ENCODE assay signal across 8 mouse cellular contexts in the genomic region with DNA sequence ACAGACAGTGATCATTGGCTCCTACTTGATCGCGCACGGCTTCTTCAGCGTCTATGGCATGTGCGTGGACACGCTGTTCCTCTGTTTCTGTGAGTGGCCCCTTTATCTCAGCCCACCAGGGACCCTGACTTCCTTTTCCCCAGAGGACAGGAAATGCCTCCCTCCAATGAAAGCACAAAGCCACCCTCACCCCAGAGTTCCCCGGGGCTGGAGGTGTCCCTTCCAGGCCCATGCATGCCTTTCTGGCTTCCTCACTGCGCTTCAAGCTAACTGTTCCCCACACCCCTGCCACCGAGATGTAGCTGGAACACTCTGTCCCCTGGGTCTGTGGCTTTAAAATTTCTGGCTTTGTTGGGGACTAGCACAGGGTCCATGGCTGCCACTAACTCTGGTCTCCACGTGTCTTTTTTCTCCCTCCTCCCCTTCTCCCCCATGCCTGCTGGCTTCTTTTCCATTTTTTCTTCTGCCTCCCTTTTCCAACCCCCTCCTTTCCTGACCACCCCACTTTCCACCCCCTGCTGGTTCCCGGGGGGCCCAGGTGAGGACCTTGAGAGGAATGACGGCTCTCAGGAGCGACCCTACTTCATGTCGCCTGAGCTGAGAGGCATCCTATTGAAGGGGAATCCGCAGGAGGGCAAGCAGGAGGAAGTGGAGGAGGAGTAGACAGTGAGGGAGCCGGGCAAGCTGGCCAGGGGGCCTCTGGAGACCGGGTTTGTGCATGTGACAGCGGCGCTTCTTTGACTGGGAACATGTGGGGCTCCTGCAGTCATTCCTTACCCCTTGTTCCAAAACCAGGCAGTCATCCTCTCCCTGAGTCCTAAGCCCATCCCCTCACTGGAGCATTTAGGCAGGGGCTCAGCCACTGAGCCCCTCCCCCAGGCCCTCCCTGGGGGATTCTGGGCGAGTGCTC. TPM values are rescaled to one million over a fixed set of nuclear protein-coding genes. Genes with fewer than 3 reads are reported as not detected.
DNase-seq lines count a peak whose midpoint lies in the region; ATAC-seq and TF ChIP-seq lines count a peak whose summit lies in the region.

No protein-coding gene starts in this region.

- in situ Hi-C loops in ES-E14 (cut with MboI; ENCODE audit: low sequenced_read_pairs in 2 of 2, unreplicated experiment in 2 of 2) = no loop called here

- no peak for DNase-seq in hindbrain, embryonic 10.5 days (ENCODE audit: low spot score)
- no peak for DNase-seq in hindbrain, postnatal 0 days (ENCODE audit: low spot score)
- DNase-seq in ES-E14 (ENCODE audit: low read depth, low spot score) = no peak
- DNase-seq in liver, embryonic 13.5 days = peak; percentile 13
- DNase-seq in left cerebral cortex, adult 11 months (ENCODE audit: low spot score) = no peak
- DNase-seq in cerebellum, adult 11-12 months = no peak
- no peak for DNase-seq in frontal cortex, postnatal 36 days (ENCODE audit: low spot score in 2 of 2)

- no peak for ATAC-seq in hindbrain, postnatal 0 days
- ATAC-seq in heart, embryonic 15.5 days (replicated peaks; ENCODE audit: insufficient number of reproducible peaks, insufficient read depth, low FRiP score, low read depth) = peak; percentile 32; the same call in 1 of the 2 replicates
- ATAC-seq in liver, embryonic 13.5 days (ENCODE audit: low read depth) = peak; percentile 64

- H3K36me3 ChIP-seq in hindbrain, embryonic 10.5 days = peaks cover 72% of the 10 kb centered on the region
- H3K36me3 ChIP-seq in hindbrain, postnatal 0 days (ENCODE audit: insufficient read depth, low read length) = peaks cover 22% of the 10 kb centered on the region
- H3K36me3 ChIP-seq in ES-E14 (ENCODE audit: control insufficient read depth, insufficient read depth, low read length, poor library complexity, severe bottlenecking) = peaks cover 33% of the 10 kb centered on the region
- H3K36me3 ChIP-seq in heart, embryonic 15.5 days = peaks cover 36% of the 10 kb centered on the region
- peaks cover 30% of the 10 kb centered on the region for H3K36me3 ChIP-seq in liver, embryonic 13.5 days

- no peaks in the 10 kb centered on the region for H3K27me3 ChIP-seq in hindbrain, embryonic 10.5 days (ENCODE audit: insufficient read depth, poor library complexity, severe bottlenecking)
- H3K27me3 ChIP-seq in hindbrain, postnatal 0 days (ENCODE audit: insufficient read depth, low read length) = no peaks in the 10 kb centered on the region
- no peaks in the 10 kb centered on the region for H3K27me3 ChIP-seq in heart, embryonic 15.5 days
- no peaks in the 10 kb centered on the region for H3K27me3 ChIP-seq in liver, embryonic 13.5 days

- H3K27ac ChIP-seq in hindbrain, embryonic 10.5 days = peak overlapping the region; percentile 77
- no peak overlapping the region for H3K27ac ChIP-seq in hindbrain, postnatal 0 days
- H3K27ac ChIP-seq in ES-E14 (ENCODE audit: insufficient read depth, low read depth, low read length, poor library complexity, severe bottlenecking) = peak overlapping the region; percentile 81
- H3K27ac ChIP-seq in heart, embryonic 15.5 days = peak overlapping the region; percentile 47
- peak overlapping the region; percentile 57; the same call in 1 of the 2 replicates for H3K27ac ChIP-seq in liver, embryonic 13.5 days

- no peak overlapping the region for H3K4me3 ChIP-seq in hindbrain, embryonic 10.5 days
- H3K4me3 ChIP-seq in hindbrain, postnatal 0 days (ENCODE audit: low read length) = no peak overlapping the region
- peak overlapping the region; percentile 29 to 38 for H3K4me3 ChIP-seq in ES-E14 (ENCODE audit: insufficient read depth in 1 of 2, low read depth in 1 of 2, low read length in 2 of 2, poor library complexity in 1 of 2, severe bottlenecking in 1 of 2)
- no peak overlapping the region for H3K4me3 ChIP-seq in heart, embryonic 15.5 days
- no peak overlapping the region for H3K4me3 ChIP-seq in liver, embryonic 13.5 days (replicated peaks)

- H3K4me2 ChIP-seq in hindbrain, postnatal 0 days (ENCODE audit: low read depth, low read length) = no peak overlapping the region
- 0 out of 2 replicates have a peak overlapping the region, but pooled peaks have one; percentile 14 for H3K4me2 ChIP-seq in heart, embryonic 15.5 days
- H3K4me2 ChIP-seq in liver, embryonic 13.5 days = peak overlapping the region; percentile 17

- peaks cover 14% of the 10 kb centered on the region for H3K4me1 ChIP-seq in hindbrain, embryonic 10.5 days (replicated peaks)
- H3K4me1 ChIP-seq in hindbrain, postnatal 0 days (ENCODE audit: insufficient read depth, low read length) = no peaks in the 10 kb centered on the region
- H3K4me1 ChIP-seq in ES-E14 (ENCODE audit: control insufficient read depth in 2 of 2, insufficient read depth in 2 of 2, low read length in 2 of 2, poor library complexity in 1 of 2) = peaks cover 0 to 18% of the 10 kb centered on the region in 2 experiments; a peak in 2 of 4 replicates
- peaks cover 13% of the 10 kb centered on the region for H3K4me1 ChIP-seq in heart, embryonic 15.5 days (replicated peaks)
- peaks cover 27% of the 10 kb centered on the region for H3K4me1 ChIP-seq in liver, embryonic 13.5 days (replicated peaks)

- no peak for TF ChIP-seq CTCF in hindbrain, postnatal 0 days (IDR thresholded peaks at IDR 0.05; ENCODE audit: low read depth)

- peaks cover 2% of the 10 kb centered on the region; the same call in 1 of the 2 replicates for H3K9me3 ChIP-seq in hindbrain, embryonic 10.5 days
- H3K9me3 ChIP-seq in hindbrain, postnatal 0 days (ENCODE audit: low read length) = no peaks in the 10 kb centered on the region
- no peaks in the 10 kb centered on the region for H3K9me3 ChIP-seq in ES-E14 (ENCODE audit: control insufficient read depth, insufficient read depth, low read depth, low read length)
- H3K9me3 ChIP-seq in heart, embryonic 15.5 days (replicated peaks) = no peaks in the 10 kb centered on the region
- H3K9me3 ChIP-seq in liver, embryonic 13.5 days (replicated peaks) = no peaks in the 10 kb centered on the region

- H3K9ac ChIP-seq in hindbrain, postnatal 0 days (replicated peaks; ENCODE audit: low read length) = no peak overlapping the region
- peak overlapping the region; percentile 66 for H3K9ac ChIP-seq in ES-E14 (ENCODE audit: insufficient read depth, low read depth, low read length, poor library complexity, severe bottlenecking)
- H3K9ac ChIP-seq in heart, embryonic 15.5 days = 0 out of 2 replicates have a peak overlapping the region, but pooled peaks have one; percentile 3
- H3K9ac ChIP-seq in liver, embryonic 13.5 days = peak overlapping the region; percentile 44; the same call in 1 of the 2 replicates

- WGBS in hindbrain, embryonic 10.5 days = 34% methylated on average over 20 of the region's 20 CpGs
- WGBS in hindbrain, postnatal 0 days = 40% methylated on average over 20 of the region's 20 CpGs
- 30% methylated on average over 20 of the region's 20 CpGs for WGBS in heart, embryonic 15.5 days
- WGBS in liver, embryonic 13.5 days (ENCODE audit: insufficient replicate concordance) = 17% methylated on average over 20 of the region's 20 CpGs

TF ChIP-seq in ES-E14, 5 proteins besides CTCF, POLR2A, EP300 and RAD21:
- no peak for TF ChIP-seq CHD2 (IDR thresholded peaks at IDR 0.05; ENCODE audit: low read depth, low read length)
- no peak for TF ChIP-seq ZC3H11A (IDR thresholded peaks at IDR 0.05; ENCODE audit: borderline replicate concordance, low read depth, low read length)
- TF ChIP-seq ZNF384 (IDR thresholded peaks at IDR 0.05; ENCODE audit: low read depth, low read length) = no peak
- no peak for TF ChIP-seq MAFK (IDR thresholded peaks at IDR 0.05; ENCODE audit: insufficient read depth, low read depth, low read length)
- no peak for TF ChIP-seq HCFC1 (IDR thresholded peaks at IDR 0.05; ENCODE audit: borderline replicate concordance, insufficient read depth, low read length)

RNA-seq across cellular contexts. Expression of a gene that starts 15.0 kb away (rescaled TPM):
- 270 and 300 TPM in 2 replicates for polyA plus RNA-seq in hindbrain, embryonic 10.5 days (2016; fragmentation: Nextera tagmentation; extraction: Ambion mirVana)
- total RNA-seq in hindbrain, postnatal 0 days (2014; rRNA removed) = 89.5 and 108 TPM in 2 replicates
- 174 and 184 TPM in 2 replicates for polyA plus RNA-seq in hindbrain, postnatal 0 days (2015; fragmentation: Nextera tagmentation; extraction: Ambion mirVana)
- 159 and 200 TPM in 2 replicates for total RNA-seq in ES-E14 (2012; rRNA removed)
- 88.1 and 118 TPM in 2 replicates for polyA plus RNA-seq in heart, embryonic 15.5 days (2015; fragmentation: Nextera tagmentation; extraction: Ambion mirVana)
- 50.9 and 58.8 TPM in 2 replicates for polyA plus RNA-seq in liver, embryonic 13.5 days (2015; fragmentation: Nextera tagmentation; extraction: Ambion mirVana)

RNA-seq across cellular contexts. Expression of a gene that starts 32.2 kb away (rescaled TPM):
- 68.7 and 75.7 TPM in 2 replicates for polyA plus RNA-seq in hindbrain, embryonic 10.5 days (2016; fragmentation: Nextera tagmentation; extraction: Ambion mirVana)
- total RNA-seq in hindbrain, postnatal 0 days (2014; rRNA removed) = 58.5 and 68.0 TPM in 2 replicates
- 52.6 and 58.8 TPM in 2 replicates for polyA plus RNA-seq in hindbrain, postnatal 0 days (2015; fragmentation: Nextera tagmentation; extraction: Ambion mirVana)
- 46.0 and 73.1 TPM in 2 replicates for total RNA-seq in ES-E14 (2012; rRNA removed)
- polyA plus RNA-seq in heart, embryonic 15.5 days (2015; fragmentation: Nextera tagmentation; extraction: Ambion mirVana) = 56.8 and 81.4 TPM in 2 replicates
- polyA plus RNA-seq in liver, embryonic 13.5 days (2015; fragmentation: Nextera tagmentation; extraction: Ambion mirVana) = 17.3 and 19.1 TPM in 2 replicates

RNA-seq across cellular contexts. Expression of a gene that starts 40.6 kb away (rescaled TPM):
- 4.8 and 14.6 TPM in 2 replicates for polyA plus RNA-seq in hindbrain, embryonic 10.5 days (2016; fragmentation: Nextera tagmentation; extraction: Ambion mirVana)
- total RNA-seq in hindbrain, postnatal 0 days (2014; rRNA removed) = 2.5 and 7.0 TPM in 2 replicates
- polyA plus RNA-seq in hindbrain, postnatal 0 days (2015; fragmentation: Nextera tagmentation; extraction: Ambion mirVana) = 3.8 and 3.9 TPM in 2 replicates
- total RNA-seq in ES-E14 (2012; rRNA removed) = 9.8 and 17.1 TPM in 2 replicates
- 1.8 and 6.9 TPM in 2 replicates for polyA plus RNA-seq in heart, embryonic 15.5 days (2015; fragmentation: Nextera tagmentation; extraction: Ambion mirVana)
- polyA plus RNA-seq in liver, embryonic 13.5 days (2015; fragmentation: Nextera tagmentation; extraction: Ambion mirVana) = 0.17 and 0.24 TPM in 2 replicates

RNA-seq across cellular contexts. Expression of a gene that starts 58.9 kb away (rescaled TPM):
- 63.3 and 68.7 TPM in 2 replicates for polyA plus RNA-seq in hindbrain, embryonic 10.5 days (2016; fragmentation: Nextera tagmentation; extraction: Ambion mirVana)
- 37.1 and 46.7 TPM in 2 replicates for total RNA-seq in hindbrain, postnatal 0 days (2014; rRNA removed)
- polyA plus RNA-seq in hindbrain, postnatal 0 days (2015; fragmentation: Nextera tagmentation; extraction: Ambion mirVana) = 38.6 and 44.5 TPM in 2 replicates
- 62.7 and 100 TPM in 2 replicates for total RNA-seq in ES-E14 (2012; rRNA removed)
- 23.8 and 28.1 TPM in 2 replicates for polyA plus RNA-seq in heart, embryonic 15.5 days (2015; fragmentation: Nextera tagmentation; extraction: Ambion mirVana)
- 24.3 and 28.6 TPM in 2 replicates for polyA plus RNA-seq in liver, embryonic 13.5 days (2015; fragmentation: Nextera tagmentation; extraction: Ambion mirVana)

Comparison
In these comparisons a context has a peak if more than half of its experiments do, and no peak if none do; other contexts are left out.
1. H3K4me3 ChIP-seq: peak in ES-E14 (2 of 2); none in hindbrain, embryonic 10.5 days (single experiment), hindbrain, postnatal 0 days (single experiment), heart, embryonic 15.5 days (single experiment) and liver, embryonic 13.5 days (single experiment).